Mouse (Mus musculus): ENCODE results near the gene Thrap3. TPM values are rescaled to one million over a fixed set of nuclear protein-coding genes. Genes with fewer than 3 reads are reported as not detected.

The Thrap3 gene
- total RNA-seq, 2 experiments from 2014 or later, result 160 to 172 TPM

DNA sequence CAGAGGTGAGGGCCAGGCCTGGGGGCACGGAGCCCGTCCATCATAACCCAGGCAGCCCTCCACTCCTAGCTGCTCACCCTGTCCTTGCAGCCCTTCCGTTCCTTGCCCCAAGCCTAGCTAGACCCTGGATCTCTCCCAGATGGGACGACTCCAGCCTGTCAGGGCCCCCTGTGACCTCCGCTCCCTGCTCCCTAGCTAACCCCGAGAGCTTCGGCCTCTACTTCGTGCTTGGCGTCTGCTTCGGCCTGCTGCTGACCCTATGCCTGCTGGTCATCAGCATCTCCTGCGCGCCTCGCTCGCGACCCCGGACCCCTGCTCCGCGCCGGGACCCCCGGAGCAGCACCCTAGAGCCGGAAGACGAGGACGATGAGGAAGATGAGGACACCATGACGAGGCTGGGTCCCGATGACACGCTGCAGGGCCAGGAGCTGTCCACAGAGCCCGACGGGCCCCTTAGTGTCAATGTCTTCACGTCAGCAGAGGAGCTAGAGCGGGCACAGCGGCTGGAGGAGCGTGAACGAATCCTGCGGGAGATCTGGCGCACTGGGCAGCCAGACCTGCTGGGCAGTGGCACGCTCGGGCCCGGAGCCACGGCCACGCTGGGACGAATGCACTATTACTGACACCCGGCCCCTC, 53.4 kb downstream of the Thrap3 start:
- DNase-seq, result peak in 1 of 2 experiments; percentile 39
- intact Hi-C loops (cut with DNase I), result no loop called here

DNA sequence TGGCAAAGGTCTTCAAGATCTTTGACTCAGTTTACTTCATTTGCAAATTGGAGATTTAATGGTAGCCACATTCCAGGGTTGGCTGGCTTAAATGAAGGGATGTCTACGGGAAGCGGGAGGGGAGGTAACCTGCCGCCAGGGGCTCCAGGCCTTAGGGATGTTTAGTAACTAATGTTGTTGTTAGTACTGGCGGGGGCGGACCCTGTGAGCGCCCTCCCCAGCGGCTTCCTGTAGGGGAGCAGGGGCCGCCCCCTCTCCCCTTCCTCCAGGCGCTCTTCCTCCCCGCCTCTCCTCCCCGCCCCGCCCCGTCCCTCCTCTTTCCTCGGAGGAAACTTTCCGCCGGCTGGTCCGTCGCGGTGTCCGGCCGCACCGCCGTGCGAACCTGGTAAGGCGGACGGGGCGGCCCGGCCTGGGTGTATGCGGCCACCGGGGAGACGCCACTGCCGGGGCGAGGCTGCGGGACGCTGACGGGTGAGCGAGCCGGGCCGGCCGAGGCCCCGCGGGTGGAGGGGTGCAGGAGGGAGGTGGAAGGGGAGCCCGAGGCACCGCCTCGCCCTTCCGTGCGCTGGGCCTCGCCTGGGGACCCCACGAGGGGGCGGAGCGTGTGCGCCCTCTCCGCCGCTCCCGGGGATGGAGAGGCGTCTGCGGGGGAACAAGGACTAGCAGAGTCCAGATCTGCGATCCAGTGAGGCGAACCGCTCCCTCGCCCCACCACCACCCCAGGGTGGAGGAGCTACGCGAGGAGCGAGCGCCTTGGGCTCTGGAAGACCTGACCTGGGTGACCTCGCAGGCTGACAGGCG, 54.2 kb downstream of the Thrap3 start:
- intact Hi-C loops (cut with DNase I), result no loop called here
- DNase-seq, result peak; percentile 76 to 79

GRCm38 (mm10) chr4:126147533-126148160, 54.9 kb downstream of the Thrap3 start, which contains the start of gene Eva1b:
Eva1b (plus strand) TSS chr4:126147744.
- DNase-seq, result peak; percentile 79 to 83
- intact Hi-C loops (cut with DNase I), result no loop called here

GRCm38 (mm10) chr4:126146974-126147532, 55.5 kb downstream of the Thrap3 start:
- intact Hi-C loops (cut with DNase I), result no loop called here
- DNase-seq, result no peak

GRCm38 (mm10) chr4:126145396-126145795, 57.2 kb downstream of the Thrap3 start:
- peak in 1 of 2 experiments; percentile 55 for DNase-seq
- intact Hi-C loops (cut with DNase I), result no loop called here

- intact Hi-C loops (cut with DNase I), result no loop called here
- DNase-seq, result no peak
Observed at GRCm38 (mm10) chr4:126141021-126141420, 61.5 kb downstream of the Thrap3 start.

DNA sequence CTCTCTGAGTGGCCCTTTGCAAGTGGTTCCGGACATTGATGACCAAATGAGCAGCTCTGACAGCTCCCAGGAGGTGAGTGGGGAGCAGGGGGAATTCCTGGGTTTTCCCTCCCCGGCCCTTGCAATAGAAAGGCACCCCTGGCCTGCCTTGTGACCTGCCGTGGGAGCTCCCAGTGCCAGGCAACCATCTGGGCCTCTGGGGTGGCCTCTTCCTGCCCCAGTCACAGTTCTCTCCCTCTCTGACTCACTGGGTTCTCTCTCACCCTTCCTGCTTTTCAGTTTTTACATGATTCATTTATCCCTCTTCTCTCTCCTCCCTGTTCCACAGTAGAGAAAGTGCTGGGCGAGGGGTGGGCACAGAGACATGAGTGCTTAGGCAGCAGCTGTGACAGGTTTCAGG, 64.8 kb downstream of the Thrap3 start:
- DNase-seq, result no peak
- intact Hi-C loops (cut with DNase I), result no loop called here

- intact Hi-C loops (cut with DNase I), result no loop called here
- no peak for DNase-seq
Observed at GRCm38 (mm10) chr4:126134639-126135038, 67.9 kb downstream of the Thrap3 start.

GRCm38 (mm10) chr4:126134236-126134635, 68.3 kb downstream of the Thrap3 start:
- DNase-seq, result no peak
- intact Hi-C loops (cut with DNase I), result no loop called here

DNA sequence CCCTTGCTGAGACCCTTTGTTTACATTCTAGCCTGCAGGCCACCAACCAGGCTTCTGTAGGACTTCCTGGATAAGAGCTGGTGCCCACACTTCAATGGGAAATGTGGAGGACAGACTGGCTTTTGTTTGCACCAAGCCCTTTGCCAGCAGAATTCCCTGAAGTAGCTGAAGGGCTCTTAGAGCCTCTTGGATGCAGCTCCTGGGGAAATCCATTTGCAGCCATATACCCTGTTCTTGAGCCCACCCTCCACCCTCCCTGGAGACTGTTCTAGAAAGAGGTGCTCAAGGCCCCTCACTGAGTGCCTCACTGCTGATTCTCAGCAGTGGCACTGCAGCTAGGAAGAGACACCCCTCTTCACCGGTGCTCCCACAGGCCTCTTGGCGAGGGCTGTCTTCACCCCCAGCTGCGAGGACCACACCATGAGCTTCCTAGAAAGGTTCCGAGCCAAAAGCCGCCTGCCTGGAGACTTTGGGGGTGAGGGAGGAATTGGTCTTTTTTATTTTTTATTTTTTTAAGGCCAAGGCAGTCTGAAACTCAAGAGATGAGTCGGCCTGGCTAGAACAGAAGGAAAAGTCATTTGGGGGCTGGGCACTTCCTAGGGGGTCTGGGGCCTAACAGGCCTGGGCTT, 69.8 kb downstream of the Thrap3 start:
- intact Hi-C loops (cut with DNase I), result no loop called here

GRCm38 (mm10) chr4:126131290-126132121, 71.1 kb downstream of the Thrap3 start:
- intact Hi-C loops (cut with DNase I), result no loop called here
- DNase-seq, result peak; percentile 63 to 64

More for the DNA sequence above, 69.8 kb downstream of the Thrap3 start:
- no peak for DNase-seq

GRCm38 (mm10) chr4:126130502-126130901, 72.1 kb downstream of the Thrap3 start:
- DNase-seq, result no peak
- intact Hi-C loops (cut with DNase I), result no loop called here

DNA sequence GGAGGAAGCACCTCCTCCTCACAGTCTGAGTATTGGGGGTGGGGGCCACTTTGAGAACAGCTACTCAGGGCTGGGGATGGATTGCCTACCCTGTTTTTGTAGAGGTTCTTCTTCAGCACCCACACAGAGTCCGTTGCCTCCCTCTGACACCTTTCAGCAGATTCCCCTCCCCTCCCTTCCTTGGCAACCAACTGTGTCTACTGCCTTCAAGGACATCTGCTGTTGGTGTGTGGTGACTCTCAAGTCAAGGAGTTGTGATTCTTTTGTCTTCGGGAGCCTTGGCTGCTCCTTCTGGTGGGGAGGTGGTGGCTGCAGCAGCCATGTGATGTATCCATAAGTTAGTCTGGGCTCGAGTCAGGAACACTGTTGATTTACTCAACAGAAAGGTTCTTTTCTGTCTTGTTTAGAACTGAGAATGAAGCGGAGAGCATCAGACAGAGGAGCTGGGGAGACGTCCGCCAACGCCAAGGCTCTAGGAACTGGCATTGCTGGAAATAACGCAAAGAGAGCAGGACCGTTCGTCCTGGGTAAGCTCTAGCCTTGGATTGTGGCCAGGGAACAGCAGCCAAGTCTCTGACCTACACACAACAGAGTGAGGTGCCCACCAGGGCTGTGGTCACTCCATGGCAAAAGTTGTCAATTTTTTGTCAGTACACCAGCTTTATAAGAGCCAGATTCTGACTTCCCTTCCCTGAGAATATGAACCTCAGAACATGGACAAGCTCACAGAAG, 79.1 kb downstream of the Thrap3 start:
- intact Hi-C loops (cut with DNase I), result no loop called here

GRCm38 (mm10) chr4:126120506-126120905, 82.1 kb downstream of the Thrap3 start:
- DNase-seq, result no peak
- intact Hi-C loops (cut with DNase I), result no loop called here

More for the DNA sequence above, 79.1 kb downstream of the Thrap3 start:
- DNase-seq, result no peak

- intact Hi-C loops (cut with DNase I), result no loop called here
- DNase-seq, result no peak
Observed at GRCm38 (mm10) chr4:126120052-126120451, 82.5 kb downstream of the Thrap3 start.

- no peak for DNase-seq
- intact Hi-C loops (cut with DNase I), result no loop called here
Observed at GRCm38 (mm10) chr4:126119051-126119450, 83.5 kb downstream of the Thrap3 start.

- no peak for DNase-seq
- intact Hi-C loops (cut with DNase I), result no loop called here
Observed at GRCm38 (mm10) chr4:126118651-126119050, 83.9 kb downstream of the Thrap3 start.

GRCm38 (mm10) chr4:126117116-126117515, 85.4 kb downstream of the Thrap3 start:
- DNase-seq, result no peak
- intact Hi-C loops (cut with DNase I), result no loop called here

GRCm38 (mm10) chr4:126115871-126116521, 86.6 kb downstream of the Thrap3 start:
- DNase-seq, result no peak

More at GRCm38 (mm10) chr4:126115871-126116521, 86.6 kb downstream of the Thrap3 start:
- intact Hi-C loops (cut with DNase I), result no loop called here
